In genomic region chrX:69359885-69360237, GRCm38 (mm10) we compare ENCODE assay signal across 9 mouse cellular contexts. TPM values are rescaled to one million over a fixed set of nuclear protein-coding genes. Genes with fewer than 3 reads are reported as not detected.
DNase-seq lines count a peak whose midpoint lies in the region; ATAC-seq and TF ChIP-seq lines count a peak whose summit lies in the region.
"Had no signal": no experiment of that assay in that cellular context is flagged by ENCODE, and none has a peak within 500 bp of the region (broad histone marks: within the 10 kb centered on the region; RNA-seq: fewer than 3 reads in every experiment).

No protein-coding gene starts in this region.

- H3K4me1 ChIP-seq in forebrain, embryonic 10.5 days, result peaks cover 21% of the 10 kb centered on the region
- no peaks in the 10 kb centered on the region for H3K4me1 ChIP-seq in intestine, embryonic 14.5 days (replicated peaks; ENCODE audit: control insufficient read depth, insufficient read depth, low read length)

- no peak for TF ChIP-seq POLR2A in myocyte (IDR thresholded peaks at IDR 0.05; ENCODE audit: insufficient read length, low read depth)

- no peaks in the 10 kb centered on the region for H3K79me2 ChIP-seq in myocyte (ENCODE audit: control insufficient read depth, insufficient read depth)

- peak overlapping the region; percentile 65 for H3K4me3 ChIP-seq in layer of hippocampus, adult 2 months
- H3K4me3 ChIP-seq in forebrain, embryonic 10.5 days, result peak overlapping the region; percentile 67
- peak overlapping the region; percentile 51 for H3K4me3 ChIP-seq in intestine, embryonic 14.5 days (ENCODE audit: low read depth, low read length)
- no peak overlapping the region for H3K4me3 ChIP-seq in myocyte

- no peak for TF ChIP-seq CTCF in layer of hippocampus, adult 2 months (conservative IDR thresholded peaks at IDR 0.05)

- peak overlapping the region; percentile 51 for H3K4me2 ChIP-seq in intestine, embryonic 14.5 days (ENCODE audit: low read length)
- H3K4me2 ChIP-seq in myocyte (ENCODE audit: low read depth), result peak overlapping the region; percentile 38

- no peaks in the 10 kb centered on the region for H3K9me3 ChIP-seq in forebrain, embryonic 10.5 days
- no peaks in the 10 kb centered on the region for H3K9me3 ChIP-seq in intestine, embryonic 14.5 days (ENCODE audit: control insufficient read depth, low read length)

- no peak; the same call in 1 of the 2 replicates for ATAC-seq in intestine, embryonic 14.5 days (replicated peaks; ENCODE audit: low FRiP score, low TSS enrichment, low read depth)

- H3K9ac ChIP-seq in intestine, embryonic 14.5 days (ENCODE audit: low read length), result no peak overlapping the region; the same call in 1 of the 2 replicates

- DNase-seq in layer of hippocampus, adult 2 months (ENCODE audit: low spot score in 2 of 2), result no peak
- DNase-seq in layer of hippocampus, postnatal 14 days (ENCODE audit: low spot score in 2 of 2), result no peak
- DNase-seq in forebrain, embryonic 10.5 days (ENCODE audit: extremely low spot score, low spot score), result no peak
- DNase-seq in intestine, embryonic 14.5 days (ENCODE audit: low spot score), result no peak
- no peak for DNase-seq in MN1 (ENCODE audit: low spot score)
- DNase-seq in frontal cortex, postnatal 14 days (ENCODE audit: low spot score in 2 of 2), result no peak
- DNase-seq in left cerebral cortex, adult 18-20 months (ENCODE audit: low spot score in 2 of 2), result no peak
- DNase-seq: lung, adult 18-20 months had no signal

- no peak overlapping the region for H3ac ChIP-seq in myocyte (ENCODE audit: control insufficient read depth, insufficient read length)

- H3K27me3 ChIP-seq in forebrain, embryonic 10.5 days (ENCODE audit: poor library complexity, severe bottlenecking), result peaks cover 48% of the 10 kb centered on the region
- H3K27me3 ChIP-seq in intestine, embryonic 14.5 days (replicated peaks; ENCODE audit: control insufficient read depth, insufficient read depth, low read length), result peaks cover 15% of the 10 kb centered on the region; the same call in 1 of the 2 replicates
- H3K27me3 ChIP-seq in myocyte (ENCODE audit: control insufficient read depth, insufficient read depth, insufficient read length), result no peaks in the 10 kb centered on the region

- peak overlapping the region; percentile 89; the same call in 1 of the 2 replicates for H3K27ac ChIP-seq in layer of hippocampus, adult 2 months
- H3K27ac ChIP-seq in forebrain, embryonic 10.5 days, result peak overlapping the region; percentile 86
- H3K27ac ChIP-seq in intestine, embryonic 14.5 days (ENCODE audit: low read depth), result no peak overlapping the region

- 16% methylated on average over 4 of the region's 4 CpGs for WGBS in forebrain, embryonic 10.5 days
- 18% methylated on average over 4 of the region's 4 CpGs for WGBS in intestine, embryonic 14.5 days

- H3K36me3 ChIP-seq in forebrain, embryonic 10.5 days (replicated peaks), result no peaks in the 10 kb centered on the region
- H3K36me3 ChIP-seq in intestine, embryonic 14.5 days (ENCODE audit: control insufficient read depth, insufficient read depth, low read length), result no peaks in the 10 kb centered on the region
- H3K36me3 ChIP-seq in myocyte (ENCODE audit: control insufficient read depth, insufficient read depth), result no peaks in the 10 kb centered on the region

TF ChIP-seq in myocyte, 11 proteins besides CTCF, POLR2A, EP300 and RAD21:
- no peak for TF ChIP-seq TCF12 (IDR thresholded peaks at IDR 0.05; ENCODE audit: insufficient read depth, poor library complexity, severe bottlenecking)
- TF ChIP-seq USF1 (IDR thresholded peaks at IDR 0.05; ENCODE audit: low read depth), result no peak
- no peak for TF ChIP-seq MAX (IDR thresholded peaks at IDR 0.05; ENCODE audit: low read depth)
- TF ChIP-seq REST (IDR thresholded peaks at IDR 0.05; ENCODE audit: insufficient read depth, insufficient read length), result no peak
- no peak for TF ChIP-seq SRF (IDR thresholded peaks at IDR 0.05; ENCODE audit: control insufficient read depth, insufficient read length, low read depth)
- no peak for TF ChIP-seq CEBPB (IDR thresholded peaks at IDR 0.05; ENCODE audit: insufficient read depth, poor library complexity, severe bottlenecking)
- TF ChIP-seq MYOD1 (IDR thresholded peaks at IDR 0.05; ENCODE audit: control insufficient read depth in 1 of 3, insufficient read length in 2 of 3, low read depth in 2 of 3), result no peak
- TF ChIP-seq TCF3 (IDR thresholded peaks at IDR 0.05; ENCODE audit: insufficient read length, low read depth), result no peak
- TF ChIP-seq E2F4 (IDR thresholded peaks at IDR 0.05; ENCODE audit: insufficient read depth), result no peak
- no peak for TF ChIP-seq POLR2AphosphoS2 (IDR thresholded peaks at IDR 0.05; ENCODE audit: insufficient read length, low read depth)
- no peak for TF ChIP-seq MYOG (IDR thresholded peaks at IDR 0.05; ENCODE audit: control insufficient read depth in 1 of 3, insufficient read depth in 1 of 3, insufficient read length in 2 of 3, low read depth in 2 of 3)

RNA-seq across cellular contexts. Expression of gene Aff2, which starts 0.2 kb away (rescaled TPM):
- total RNA-seq in layer of hippocampus, adult 2 months (2021), result 10 to 100 TPM; 21.5 to 22.0 TPM
- total RNA-seq in layer of hippocampus, postnatal 14 days (2021), result 10 to 100 TPM; 18.0 to 22.9 TPM
- 4.9 and 6.2 TPM in 2 replicates for polyA plus RNA-seq in forebrain, embryonic 10.5 days (2016; fragmentation: Nextera tagmentation; extraction: Ambion mirVana)
- 3.1 and 4.0 TPM in 2 replicates for polyA plus RNA-seq in intestine, embryonic 14.5 days (2014; fragmentation: Nextera tagmentation; extraction: Ambion mirVana)
- polyA plus RNA-seq in myocyte (2012; fragmentation: generic; extraction: Trizol), result 0.20 TPM
- 10 to 100 TPM; 21.6 to 21.7 TPM for total RNA-seq in left cerebral cortex, adult 18-20 months (2021)
